Mouse (Mus musculus) limb, embryonic 12.5 days (tissue): ENCODE measurements around the gene Lrrc66. TPM values are rescaled to one million over a fixed set of nuclear protein-coding genes. Genes with fewer than 3 reads are reported as not detected.

ENCODE experiments used
- ATAC-seq: fragments of 200-750 bp; cut with Nextera tagmentation; 2 replicates; pipeline ENCODE4 v1.8.0; 2017; ENCODE audit warnings: low read depth, moderate TSS enrichment; ENCODE audit not compliant: insufficient number of reproducible peaks, insufficient read depth, low FRiP score, low TSS enrichment
- H3K27ac ChIP-seq: fragments of 300-500 bp; sonication (generic); 2 replicates; pipeline ENCODE4 v1.5.1; 2016; ENCODE audit warnings: mild to moderate bottlenecking, moderate library complexity
- H3K27me3 ChIP-seq: fragments of 300-500 bp; sonication (generic); 2 replicates; pipeline ENCODE4 v1.6.1; 2016; ENCODE audit warnings: mild to moderate bottlenecking, moderate library complexity
- H3K36me3 ChIP-seq: fragments of 300-500 bp; sonication (generic); 2 replicates; pipeline ENCODE4 v1.6.1; 2016; ENCODE audit warnings: mild to moderate bottlenecking, moderate library complexity
- H3K4me1 ChIP-seq: fragments of 300-500 bp; sonication (generic); replicated peaks from 2 replicates; pipeline ENCODE4 v1.6.1; 2016
- H3K4me2 ChIP-seq: fragments of 300-500 bp; sonication (generic); 2 replicates; pipeline ENCODE4 v1.6.1; 2016; ENCODE audit warnings: mild to moderate bottlenecking, moderate library complexity
- H3K4me3 ChIP-seq: fragments of 300-500 bp; sonication (generic); replicated peaks from 2 replicates; pipeline ENCODE4 v1.5.1; 2016; ENCODE audit warnings: mild to moderate bottlenecking
- H3K9ac ChIP-seq: fragments of 300-500 bp; sonication (generic); replicated peaks from 2 replicates; pipeline ENCODE4 v1.6.1; 2016; ENCODE audit warnings: mild to moderate bottlenecking, moderate library complexity
- H3K9me3 ChIP-seq: fragments of 300-500 bp; sonication (generic); 2 replicates; pipeline ENCODE4 v1.6.1; 2016; ENCODE audit warnings: mild to moderate bottlenecking, moderate library complexity
- WGBS: fragments of 180-500 bp; shearing (Covaris S2); methylation state at CpG from one replicate; pipeline ENCODE4 v1.1.7; 2016; 5-methylcytosine and 5-hydroxymethylcytosine counted together
- polyA plus RNA-seq: library from polyadenylated mRNA; unstranded; fragments of >200 nt; fragmentation: Nextera tagmentation; extraction: Ambion mirVana; gene quantifications from 2 replicates; pipeline ENCODE4 v1.2.1, GENCODE M21; 2016

Gene Lrrc66
- not detected in 2 replicates for polyA plus RNA-seq

DNA sequence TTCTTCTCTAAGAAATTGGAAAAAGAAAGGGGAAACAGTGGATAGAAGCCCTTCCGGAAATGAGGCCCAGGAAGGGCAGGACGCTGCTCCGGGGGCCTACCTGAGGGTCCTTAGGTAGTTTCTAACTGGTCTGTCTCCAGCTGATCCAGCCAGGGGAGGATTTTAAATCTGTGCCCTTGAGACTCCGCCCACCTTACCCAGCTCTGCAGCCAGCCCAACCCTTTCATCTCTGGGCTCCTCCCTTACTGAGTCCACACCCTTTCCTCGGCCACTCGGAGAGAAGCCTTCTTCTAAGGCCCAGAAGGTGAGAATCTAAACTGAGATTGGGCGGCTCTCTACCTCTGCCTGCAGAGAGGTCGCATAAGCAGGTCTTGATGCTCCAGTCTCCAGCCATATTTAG is at the start of gene Lrrc66:
TSS of gene Lrrc66 (minus strand) at position 236 of the 400 bp plus-strand sequence.
- no peaks in the 10 kb centered on the region for H3K4me1 ChIP-seq
- H3K9ac ChIP-seq = no peak within 1 kb of the TSS
- peaks cover 38% of the 10 kb centered on the region for H3K36me3 ChIP-seq
- no peak within 1 kb of the TSS for H3K4me3 ChIP-seq
- WGBS = 75% methylated on average over 8 of the region's 8 CpGs
- no peak for ATAC-seq
- H3K27me3 ChIP-seq = no peaks in the 10 kb centered on the region; the same call in 1 of the 2 replicates
- H3K4me2 ChIP-seq = no peak within 1 kb of the TSS
- H3K27ac ChIP-seq = no peak within 1 kb of the TSS
- H3K9me3 ChIP-seq = peaks cover 6% of the 10 kb centered on the region

DNA sequence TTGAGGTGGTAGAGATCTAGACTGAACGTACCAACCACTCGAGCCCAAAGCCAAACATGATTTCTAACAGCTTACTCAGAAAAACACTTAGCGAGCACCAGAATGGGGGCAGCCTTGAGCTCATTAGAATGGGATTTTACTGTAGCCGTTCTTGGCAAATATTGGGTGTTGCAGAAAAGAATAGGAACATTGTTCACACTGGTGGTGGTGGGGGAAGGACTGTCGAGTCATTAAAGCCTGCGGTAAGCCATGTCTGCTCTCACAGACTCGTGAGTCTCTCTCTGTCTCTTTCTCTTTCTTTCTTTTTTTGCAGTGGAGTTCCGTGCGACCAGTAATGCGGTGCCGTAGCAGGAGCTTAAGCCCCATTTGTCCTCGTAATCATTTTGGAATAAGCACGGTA is 44.3 kb upstream of the Lrrc66 start:
- Histone ChIP-seq H3K4me2 (peak overlapping the region; percentile 13; the same call in 1 of the 2 replicates), H3K4me1 (0 out of 2 replicates have a peak, but pooled peaks cover 13% of the 10 kb centered on the region), H3K27me3 (no peaks in the 10 kb centered on the region), H3K4me3 (no peak overlapping the region), H3K9ac (no peak overlapping the region), H3K9me3 (no peaks in the 10 kb centered on the region), H3K36me3 (no peaks in the 10 kb centered on the region), H3K27ac (peak overlapping the region; percentile 77)
- no peak for ATAC-seq
- 69% methylated on average over 13 of the region's 13 CpGs for WGBS

DNA sequence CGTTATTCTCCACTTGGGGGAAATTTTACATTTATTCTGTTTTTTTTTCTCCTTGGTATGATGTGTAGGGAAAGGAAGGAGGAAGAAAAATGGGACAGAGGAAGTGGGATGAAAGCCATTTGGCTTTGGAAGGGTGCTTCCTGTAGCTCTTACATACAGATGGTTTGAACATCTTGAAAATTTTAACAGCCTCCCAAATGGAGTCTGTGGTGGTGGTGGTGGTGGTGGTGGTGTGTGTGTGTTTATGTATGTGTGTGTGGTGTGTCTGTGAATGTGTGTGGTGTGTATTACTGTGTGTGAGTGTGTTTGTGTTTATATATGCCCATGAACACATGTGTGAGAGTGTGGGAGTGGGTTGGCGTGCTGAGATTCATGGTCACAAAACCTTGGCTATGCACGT is 43.3 kb upstream of the Lrrc66 start:
- Histone ChIP-seq H3K36me3 (no peaks in the 10 kb centered on the region), H3K4me2 (no peak overlapping the region), H3K9me3 (no peaks in the 10 kb centered on the region), H3K27me3 (no peaks in the 10 kb centered on the region), H3K4me1 (0 out of 2 replicates have a peak, but pooled peaks cover 13% of the 10 kb centered on the region), H3K9ac (no peak overlapping the region), H3K27ac (no peak overlapping the region), H3K4me3 (no peak overlapping the region)
- 91% methylated on average over 3 of the region's 3 CpGs for WGBS
- ATAC-seq = no peak

DNA sequence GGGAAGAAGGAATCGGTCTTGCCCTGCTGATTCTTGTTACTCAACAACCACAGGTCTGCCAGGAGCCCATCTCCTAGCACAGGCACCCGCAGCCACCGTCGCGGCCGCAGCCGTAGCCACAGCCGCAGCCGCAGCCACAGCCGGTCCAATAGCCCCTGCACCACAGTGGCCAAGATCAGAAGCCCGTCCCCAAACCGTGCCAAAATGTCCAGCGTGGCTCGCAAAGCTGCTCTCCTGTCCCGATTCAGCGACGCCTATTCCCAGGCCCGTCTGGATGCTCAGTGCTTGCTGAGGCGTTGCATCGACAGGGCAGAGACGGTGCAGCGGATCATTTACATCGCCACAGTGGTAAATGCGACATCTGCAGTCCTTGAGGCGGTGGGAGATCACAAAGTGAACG is 37.1 kb upstream of the Lrrc66 start:
- Histone ChIP-seq H3K27me3 (peaks cover 10% of the 10 kb centered on the region), H3K4me3 (no peak overlapping the region), H3K27ac (no peak overlapping the region), H3K4me1 (peaks cover 5% of the 10 kb centered on the region; the same call in 1 of the 2 replicates), H3K9ac (0 out of 2 replicates have a peak overlapping the region, but pooled peaks have one; percentile 27), H3K9me3 (no peaks in the 10 kb centered on the region), H3K4me2 (peak overlapping the region; percentile 34), H3K36me3 (no peaks in the 10 kb centered on the region)
- no peak for ATAC-seq
- WGBS = 47% methylated on average over 26 of the region's 26 CpGs

DNA sequence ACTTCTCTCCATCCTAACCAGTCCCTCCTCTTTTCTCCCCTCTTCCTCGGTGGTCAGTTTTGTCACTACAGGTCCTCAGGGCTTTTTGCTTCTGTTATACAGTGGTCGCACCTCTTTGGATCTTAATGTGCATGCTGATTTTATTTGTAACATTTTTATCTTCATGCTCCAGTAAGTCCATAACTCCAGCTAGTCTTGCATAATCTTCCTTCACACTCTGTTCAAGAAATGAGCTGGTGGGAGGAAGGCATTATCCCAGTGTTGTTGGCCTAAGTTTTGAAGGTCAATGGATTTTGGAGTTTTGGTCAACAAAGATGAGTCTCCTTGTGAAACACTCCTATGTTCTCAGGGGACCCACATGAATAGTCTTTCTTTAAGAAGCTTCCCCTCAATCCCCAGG is 35.6 kb upstream of the Lrrc66 start:
- Histone ChIP-seq H3K4me1 (peaks cover 5% of the 10 kb centered on the region; the same call in 1 of the 2 replicates), H3K9me3 (no peaks in the 10 kb centered on the region), H3K27ac (no peak overlapping the region), H3K27me3 (peaks cover 10% of the 10 kb centered on the region), H3K4me2 (no peak overlapping the region), H3K36me3 (no peaks in the 10 kb centered on the region), H3K4me3 (no peak overlapping the region), H3K9ac (no peak overlapping the region)
- ATAC-seq = no peak
- WGBS = 88% methylated on average over 2 of the region's 2 CpGs

DNA sequence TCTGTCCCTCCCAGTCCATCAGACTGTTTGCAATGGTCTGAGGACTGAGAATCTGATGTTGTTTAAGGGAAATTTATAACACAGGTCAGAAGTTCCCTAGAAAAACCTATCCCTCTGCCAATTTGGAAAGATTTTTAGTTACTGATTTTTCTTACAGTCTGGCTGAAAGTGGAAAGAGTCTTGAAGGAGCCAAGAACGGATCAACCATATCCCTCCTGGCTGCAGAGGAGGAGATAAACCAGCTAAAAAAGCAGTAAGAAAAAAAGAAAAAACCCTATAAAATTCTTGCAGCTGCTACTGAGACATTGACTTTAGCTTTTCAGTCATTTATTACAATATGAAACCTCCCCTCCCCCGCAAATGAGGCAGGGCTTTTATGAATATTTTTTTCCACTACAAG is 34.4 kb upstream of the Lrrc66 start:
- Histone ChIP-seq H3K4me3 (no peak overlapping the region), H3K4me2 (no peak overlapping the region), H3K27ac (no peak overlapping the region), H3K9me3 (no peaks in the 10 kb centered on the region), H3K36me3 (no peaks in the 10 kb centered on the region), H3K4me1 (peaks cover 5% of the 10 kb centered on the region; the same call in 1 of the 2 replicates), H3K27me3 (peaks cover 10% of the 10 kb centered on the region), H3K9ac (no peak overlapping the region)
- 79% methylated on average over 2 of the region's 2 CpGs for WGBS
- ATAC-seq = no peak

DNA sequence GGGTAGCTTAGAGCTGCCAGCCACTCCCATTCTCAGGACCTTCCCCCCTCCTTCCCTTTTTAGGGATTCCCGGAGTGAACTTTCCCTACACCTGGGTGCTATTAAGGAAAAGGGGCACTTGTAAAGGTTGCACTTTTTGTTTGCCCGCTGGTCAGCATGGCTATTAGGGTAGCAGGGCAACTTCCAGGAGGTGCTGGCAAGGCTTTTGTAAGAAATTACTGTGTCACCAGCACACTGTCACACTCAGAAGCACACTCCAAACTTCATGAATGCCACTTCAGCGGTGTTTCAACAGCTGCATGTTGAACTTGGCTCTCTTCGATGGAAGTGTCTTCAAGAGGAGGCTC is 19.5 kb upstream of the Lrrc66 start:
- Histone ChIP-seq H3K27ac (no peak overlapping the region), H3K9me3 (no peaks in the 10 kb centered on the region), H3K4me2 (peak overlapping the region; percentile 98), H3K4me3 (peak overlapping the region; percentile 55), H3K36me3 (no peaks in the 10 kb centered on the region), H3K27me3 (peaks cover 53% of the 10 kb centered on the region), H3K4me1 (peaks cover 35% of the 10 kb centered on the region), H3K9ac (peak overlapping the region; percentile 58; the same call in 1 of the 2 replicates)
- WGBS = 0% methylated on average over 4 of the region's 4 CpGs
- ATAC-seq = no peak

DNA sequence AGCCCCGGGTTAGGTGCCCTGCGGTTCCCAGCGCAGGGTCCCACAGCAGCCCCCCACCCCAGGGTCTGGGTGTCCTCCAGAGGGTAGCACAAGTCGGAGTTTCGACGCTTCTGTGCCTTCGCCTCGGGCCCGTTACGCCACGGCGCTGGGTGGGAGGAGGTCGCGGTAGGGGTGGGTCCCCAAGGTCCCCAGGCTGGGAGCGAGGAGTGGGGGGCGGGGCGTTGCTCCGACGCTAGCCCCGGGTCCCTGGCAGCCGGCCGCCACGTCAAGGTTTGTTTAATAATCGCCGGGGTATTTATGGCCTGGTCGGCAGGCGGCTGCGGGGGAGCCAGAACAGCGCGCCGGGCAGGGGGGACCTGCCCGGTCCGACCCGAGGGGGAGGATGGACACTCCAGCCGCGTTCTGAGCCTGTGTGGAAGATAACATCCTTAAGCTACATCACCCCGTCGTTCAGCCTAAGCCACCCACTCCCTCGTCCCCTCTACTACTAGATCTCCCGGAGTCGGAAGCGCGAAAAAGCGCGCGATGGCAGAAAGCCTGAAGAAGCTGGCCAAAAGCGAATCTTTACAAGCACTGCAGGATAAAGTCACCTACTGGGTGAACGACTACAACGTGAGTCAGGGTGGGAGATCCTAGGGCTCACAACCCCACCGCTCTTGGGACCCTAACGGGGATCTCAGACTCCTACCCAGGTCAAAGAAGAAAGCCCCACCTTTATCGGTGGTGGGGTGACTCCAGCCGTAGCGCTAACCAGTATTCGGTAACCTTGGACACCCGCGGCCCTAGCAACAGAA is 18.9 kb upstream of the Lrrc66 start, which contains the start of gene Spata18:
TSS of gene Spata18 (plus strand) at position 319 of the 794 bp plus-strand sequence.
- ATAC-seq = peak; percentile 35; the same call in 1 of the 2 replicates
- Histone ChIP-seq H3K9me3 (no peaks in the 10 kb centered on the region), H3K27me3 (peaks cover 56% of the 10 kb centered on the region), H3K9ac (peak within 1 kb of the TSS; percentile 58), H3K27ac (no peak within 1 kb of the TSS), H3K4me2 (peak within 1 kb of the TSS; percentile 98), H3K4me3 (peak within 1 kb of the TSS; percentile 55), H3K4me1 (peaks cover 40% of the 10 kb centered on the region), H3K36me3 (no peaks in the 10 kb centered on the region)
- WGBS = under 1% methylated on average over 57 of the region's 57 CpGs

DNA sequence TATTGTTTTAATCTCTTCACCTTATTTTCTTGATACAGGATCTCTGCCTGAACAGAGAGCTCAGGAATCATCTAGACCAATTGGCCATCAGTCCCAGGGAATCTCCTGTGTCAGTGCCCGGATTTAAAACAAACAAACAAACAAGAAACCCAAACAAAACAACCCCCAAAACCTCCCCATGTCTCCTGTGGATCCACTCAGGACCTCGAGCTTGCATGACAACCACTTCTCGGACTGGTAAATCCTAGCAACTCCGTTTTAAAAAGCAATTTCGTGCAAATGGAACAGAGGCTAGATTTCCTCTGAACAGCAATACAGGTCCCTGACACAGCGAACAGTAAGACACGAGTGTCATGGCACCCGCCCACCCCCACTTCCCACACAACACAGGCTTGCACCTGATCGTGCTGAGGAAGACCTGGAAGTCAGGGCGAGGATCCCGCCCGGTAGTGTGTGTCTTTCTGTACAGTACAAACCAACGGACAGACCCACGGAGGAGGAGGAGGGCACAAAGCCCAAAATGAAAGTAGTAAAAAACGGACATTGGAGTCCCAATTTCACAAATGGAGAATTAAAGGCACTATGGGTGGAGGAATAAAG is 18.1 kb upstream of the Lrrc66 start:
- H3K9ac ChIP-seq = peak overlapping the region; percentile 58; the same call in 1 of the 2 replicates
- WGBS = 2% methylated on average over 15 of the region's 15 CpGs
- H3K27me3 ChIP-seq = peaks cover 56% of the 10 kb centered on the region
- H3K4me1 ChIP-seq = peaks cover 43% of the 10 kb centered on the region
- no peak overlapping the region for H3K27ac ChIP-seq
- peak overlapping the region; percentile 55 for H3K4me3 ChIP-seq
- H3K4me2 ChIP-seq = peak overlapping the region; percentile 98
- no peaks in the 10 kb centered on the region for H3K36me3 ChIP-seq
- no peaks in the 10 kb centered on the region for H3K9me3 ChIP-seq
- no peak for ATAC-seq

DNA sequence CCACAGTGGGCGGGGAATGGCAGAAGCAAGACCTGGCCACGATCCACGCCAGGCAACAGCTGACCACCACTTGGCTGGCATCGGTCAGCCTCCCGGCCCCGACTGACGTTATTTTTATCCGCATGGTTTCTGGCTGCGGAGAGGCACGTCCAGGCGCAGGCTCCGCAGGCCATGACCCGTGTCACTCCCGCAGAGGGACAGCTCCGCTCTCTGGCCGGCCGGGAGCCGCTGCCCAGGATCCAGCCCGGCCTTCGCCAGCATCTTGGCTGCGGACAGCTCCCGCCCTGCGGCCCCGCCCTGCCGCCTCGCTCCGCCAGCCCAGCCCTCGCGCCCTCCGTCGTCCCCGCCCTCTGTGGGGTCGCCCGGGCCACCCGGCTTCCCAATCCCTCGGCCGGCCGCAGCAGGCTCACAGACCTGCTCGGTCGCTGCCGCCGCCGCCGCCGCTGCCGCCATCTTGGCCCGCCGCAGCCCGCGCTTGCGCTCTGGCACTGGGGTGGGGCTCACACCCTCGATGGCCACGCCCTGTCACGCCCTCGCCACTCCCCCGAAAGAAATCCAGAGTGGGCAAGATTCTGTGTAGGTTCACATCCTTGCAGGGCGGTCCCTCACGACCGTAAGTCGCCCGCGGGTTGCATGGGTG is 15.1 kb upstream of the Lrrc66 start, which contains the start of gene Sgcb:
TSS of gene Sgcb (minus strand) at position 530 of the 640 bp plus-strand sequence.
- under 1% methylated on average over 55 of the region's 62 CpGs for WGBS
- Histone ChIP-seq H3K4me1 (peaks cover 39% of the 10 kb centered on the region), H3K27me3 (peaks cover 50% of the 10 kb centered on the region), H3K36me3 (peaks cover 13% of the 10 kb centered on the region), H3K9me3 (no peaks in the 10 kb centered on the region), H3K4me3 (peak within 1 kb of the TSS; percentile 90), H3K9ac (peak within 1 kb of the TSS; percentile 78), H3K4me2 (peak within 1 kb of the TSS; percentile 83), H3K27ac (peak within 1 kb of the TSS; percentile 70; the same call in 1 of the 2 replicates)
- peak; percentile 80 for ATAC-seq

DNA sequence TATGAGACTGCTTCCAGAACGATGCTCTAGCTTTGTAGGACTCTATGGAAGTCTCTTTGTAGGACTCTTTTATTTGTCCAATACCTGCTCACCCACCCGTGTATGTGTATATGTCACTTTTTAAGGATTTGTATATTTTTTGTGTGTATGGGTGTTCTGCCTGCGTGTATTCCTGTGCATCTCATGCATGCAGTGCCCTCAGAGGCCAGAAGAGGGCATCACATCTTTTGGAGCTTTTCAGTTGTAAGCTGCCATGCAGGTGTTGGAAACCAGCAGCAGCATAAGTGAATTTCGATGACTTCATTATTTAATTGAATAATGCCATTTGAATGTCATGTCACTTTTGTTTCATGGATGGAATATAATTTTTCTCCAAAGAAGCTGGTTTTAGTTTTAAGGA is 9.8 kb upstream of the Lrrc66 start:
- 79% methylated on average over 4 of the region's 4 CpGs for WGBS
- no peak overlapping the region for H3K4me2 ChIP-seq
- 0 out of 2 replicates have a peak, but pooled peaks cover 3% of the 10 kb centered on the region for H3K27me3 ChIP-seq
- H3K4me3 ChIP-seq = no peak overlapping the region
- no peaks in the 10 kb centered on the region for H3K9me3 ChIP-seq
- H3K36me3 ChIP-seq = peaks cover 47% of the 10 kb centered on the region
- peaks cover 11% of the 10 kb centered on the region for H3K4me1 ChIP-seq
- no peak overlapping the region for H3K9ac ChIP-seq
- H3K27ac ChIP-seq = no peak overlapping the region
- ATAC-seq = no peak
